Mouse (Mus musculus) testis, adult 2 months (tissue): ENCODE measurements at regions not wholly inside any gene's neighbourhood (a gene's known extent, or its start where the extent isn't known, plus 50 kb on each side); places are given as distances from the start of the nearest gene placed in this dataset.

Experiments used
- H3K27ac ChIP-seq: fragments of 200-500 bp; 2 replicates; pipeline ENCODE4 v1.5.1; 2012; ENCODE audit warnings: low read depth, low read length; ENCODE audit not compliant: control insufficient read depth, insufficient read depth
- H3K27me3 ChIP-seq: fragments of 200-500 bp; 2 replicates; pipeline ENCODE4 v1.6.1; 2012; ENCODE audit warnings: mild to moderate bottlenecking, low read length, moderate library complexity; ENCODE audit not compliant: control insufficient read depth, insufficient read depth
- H3K36me3 ChIP-seq: fragments of 200-500 bp; 2 replicates; pipeline ENCODE4 v1.6.1; 2012; ENCODE audit warnings: mild to moderate bottlenecking, low read length; ENCODE audit not compliant: control insufficient read depth, insufficient read depth
- H3K4me1 ChIP-seq: fragments of 200-500 bp; 2 replicates; pipeline ENCODE4 v1.6.1; 2012; ENCODE audit warnings: low read length; ENCODE audit not compliant: control insufficient read depth, insufficient read depth
- H3K4me3 ChIP-seq: fragments of 200-500 bp; 2 replicates; pipeline ENCODE4 v1.5.1; 2012; ENCODE audit warnings: low read depth, mild to moderate bottlenecking, low read length, moderate library complexity, mixed read lengths; ENCODE audit not compliant: control insufficient read depth
- CTCF ChIP-seq: fragments of 200-500 bp; IDR thresholded peaks from 2 replicates; pipeline ENCODE4 v1.5.1; 2012; ENCODE audit warnings: low read depth, mild to moderate bottlenecking, inconsistent platforms, low read length, moderate library complexity; ENCODE audit not compliant: control insufficient read depth, insufficient read depth, insufficient replicate concordance
- POLR2A ChIP-seq: fragments of 200-500 bp; IDR thresholded peaks from 2 replicates; pipeline ENCODE4 v1.6.1; 2012; ENCODE audit warnings: low read depth, mild to moderate bottlenecking, inconsistent platforms, low read length, moderate library complexity; ENCODE audit not compliant: control insufficient read depth

GRCm38 (mm10) chr11:64627180-64627579 is 190.7 kb upstream of the F930015N05Rik start:
- no peak for TF ChIP-seq POLR2A
- no peak for TF ChIP-seq CTCF
- H3K27ac ChIP-seq, result no peak overlapping the region
- no peaks in the 10 kb centered on the region for H3K36me3 ChIP-seq
- no peak overlapping the region for H3K4me3 ChIP-seq
- no peaks in the 10 kb centered on the region for H3K27me3 ChIP-seq
- no peaks in the 10 kb centered on the region for H3K4me1 ChIP-seq

GRCm38 (mm10) chr11:64640947-64641346 is 204.5 kb upstream of the F930015N05Rik start:
- H3K27me3 ChIP-seq, result no peaks in the 10 kb centered on the region
- H3K27ac ChIP-seq, result no peak overlapping the region
- H3K4me3 ChIP-seq, result no peak overlapping the region
- H3K4me1 ChIP-seq, result no peaks in the 10 kb centered on the region
- TF ChIP-seq POLR2A (no peak), CTCF (no peak)
- no peaks in the 10 kb centered on the region for H3K36me3 ChIP-seq

GRCm38 (mm10) chr11:64643171-64643570 is 206.7 kb upstream of the F930015N05Rik start:
- Histone ChIP-seq H3K27ac (no peak overlapping the region), H3K36me3 (no peaks in the 10 kb centered on the region), H3K4me1 (no peaks in the 10 kb centered on the region), H3K4me3 (no peak overlapping the region), H3K27me3 (no peaks in the 10 kb centered on the region)
- TF ChIP-seq POLR2A (no peak), CTCF (no peak)

GRCm38 (mm10) chr11:64647938-64648337 is 211.5 kb upstream of the F930015N05Rik start:
- Histone ChIP-seq H3K4me3 (no peak overlapping the region), H3K27ac (no peak overlapping the region), H3K4me1 (no peaks in the 10 kb centered on the region), H3K36me3 (no peaks in the 10 kb centered on the region), H3K27me3 (no peaks in the 10 kb centered on the region)
- TF ChIP-seq CTCF (no peak), POLR2A (no peak)

- no peak overlapping the region for H3K27ac ChIP-seq
- H3K36me3 ChIP-seq, result no peaks in the 10 kb centered on the region
Measured at GRCm38 (mm10) chr11:64650571-64651282, 214.3 kb upstream of the F930015N05Rik start.

GRCm38 (mm10) chr11:64652811-64653210 is 216.4 kb upstream of the F930015N05Rik start:
- H3K36me3 ChIP-seq, result no peaks in the 10 kb centered on the region
- no peaks in the 10 kb centered on the region for H3K27me3 ChIP-seq
- H3K4me3 ChIP-seq, result no peak overlapping the region
- H3K4me1 ChIP-seq, result no peaks in the 10 kb centered on the region
- TF ChIP-seq CTCF, result no peak
- TF ChIP-seq POLR2A, result no peak
- no peak overlapping the region for H3K27ac ChIP-seq

More at GRCm38 (mm10) chr11:64650571-64651282, 214.3 kb upstream of the F930015N05Rik start:
- Histone ChIP-seq H3K4me3 (no peak overlapping the region), H3K4me1 (no peaks in the 10 kb centered on the region), H3K27me3 (no peaks in the 10 kb centered on the region)
- TF ChIP-seq POLR2A (no peak), CTCF (no peak)

- Histone ChIP-seq H3K27me3 (no peaks in the 10 kb centered on the region), H3K4me1 (no peaks in the 10 kb centered on the region), H3K27ac (no peak overlapping the region), H3K36me3 (no peaks in the 10 kb centered on the region), H3K4me3 (no peak overlapping the region)
- TF ChIP-seq CTCF (no peak), POLR2A (no peak)
Measured at GRCm38 (mm10) chr11:64655162-64655561, 218.7 kb upstream of the F930015N05Rik start.
